Comparison of ENCODE assay signal across 8 mouse cellular contexts in genomic region chr11:103116008-103116818, GRCm38 (mm10). TPM values are rescaled to one million over a fixed set of nuclear protein-coding genes. Genes with fewer than 3 reads are reported as not detected.
A peak's percentile ranks its signal among the peaks of the same experiment; 100 is the strongest.
DNase-seq lines count a peak whose midpoint lies in the region; ATAC-seq and TF ChIP-seq lines count a peak whose summit lies in the region.

Hexim1 (plus strand) TSS chr11:103116231.

- peak within 1 kb of the TSS; percentile 94 for H3K27ac ChIP-seq in gastrocnemius, adult 2 months
- peak within 1 kb of the TSS; percentile 94 for H3K27ac ChIP-seq in hindbrain, postnatal 0 days

- WGBS in hindbrain, postnatal 0 days, result under 1% methylated on average over 52 of the region's 53 CpGs

- peak; percentile 100 for DNase-seq in ZHBTc4 (ENCODE audit: low read depth, low spot score)
- peak; percentile 100 for DNase-seq in gastrocnemius, adult 2 months
- DNase-seq in hindbrain, postnatal 0 days (ENCODE audit: low spot score), result peak; percentile 100
- peak; percentile 99 for DNase-seq in left cerebral cortex, adult 8-10 months (ENCODE audit: low spot score in 2 of 2)
- DNase-seq in right cerebral cortex, postnatal 10 days (ENCODE audit: low spot score in 2 of 2), result peak; percentile 100
- peak; percentile 98 for DNase-seq in urinary bladder, postnatal 25 days (ENCODE audit: low spot score)

- H3K9me3 ChIP-seq in hindbrain, postnatal 0 days (ENCODE audit: low read length), result no peaks in the 10 kb centered on the region
- H3K9me3 ChIP-seq in megakaryocyte, embryonic 14.5 days, result no peaks in the 10 kb centered on the region

- peaks cover 10% of the 10 kb centered on the region for H3K4me1 ChIP-seq in hindbrain, postnatal 0 days (ENCODE audit: insufficient read depth, low read length)
- peaks cover 27% of the 10 kb centered on the region for H3K4me1 ChIP-seq in megakaryocyte, embryonic 14.5 days

- H3K9ac ChIP-seq in hindbrain, postnatal 0 days (replicated peaks; ENCODE audit: low read length), result peak within 1 kb of the TSS; percentile 75

- H3K4me3 ChIP-seq in gastrocnemius, adult 2 months, result peak within 1 kb of the TSS; percentile 86
- peak within 1 kb of the TSS; percentile 49 for H3K4me3 ChIP-seq in hindbrain, postnatal 0 days (ENCODE audit: low read length)
- H3K4me3 ChIP-seq in megakaryocyte, embryonic 14.5 days (replicated peaks), result peak within 1 kb of the TSS; percentile 98

- H3K4me2 ChIP-seq in hindbrain, postnatal 0 days (ENCODE audit: low read depth, low read length), result peak within 1 kb of the TSS; percentile 91

- intact Hi-C loops in gastrocnemius, adult 2 months (cut with DNase I), result loop anchor here (1.0 kb wide), 1 partner anchor 16 kb away; the partner anchor contains the start of gene Hexim2

- H3K36me3 ChIP-seq in hindbrain, postnatal 0 days (ENCODE audit: insufficient read depth, low read length), result no peaks in the 10 kb centered on the region
- H3K36me3 ChIP-seq in megakaryocyte, embryonic 14.5 days (replicated peaks; ENCODE audit: low read length), result peaks cover 39% of the 10 kb centered on the region

- TF ChIP-seq CTCF in gastrocnemius, adult 2 months (IDR thresholded peaks at IDR 0.05), result no peak
- 0 out of 2 replicates have a peak, but pooled peaks have one; percentile 6 for TF ChIP-seq CTCF in hindbrain, postnatal 0 days (IDR thresholded peaks at IDR 0.05; ENCODE audit: low read depth)

- ATAC-seq in common myeloid progenitor, adult 5-6 weeks (replicated peaks; ENCODE audit: low read depth, poor library complexity, severe bottlenecking), result peak; percentile 83
- ATAC-seq in hindbrain, postnatal 0 days, result peak; percentile 97

- 0 out of 2 replicates have a peak, but pooled peaks cover 7% of the 10 kb centered on the region for H3K27me3 ChIP-seq in hindbrain, postnatal 0 days (ENCODE audit: insufficient read depth, low read length)
- H3K27me3 ChIP-seq in megakaryocyte, embryonic 14.5 days (replicated peaks), result no peaks in the 10 kb centered on the region

RNA-seq across cellular contexts. Expression of gene Hexim1, which starts in this region (rescaled TPM):
- 26.6 and 28.0 TPM in 2 replicates for total RNA-seq in common myeloid progenitor, adult 5-6 weeks (2017)
- total RNA-seq in gastrocnemius, adult 2 months (2021), result 10 to 100 TPM; 18.6 to 21.8 TPM
- 15.1 and 15.8 TPM in 2 replicates for total RNA-seq in hindbrain, postnatal 0 days (2014; rRNA removed)
- 4.4 and 5.1 TPM in 2 replicates for polyA plus RNA-seq in hindbrain, postnatal 0 days (2015; fragmentation: Nextera tagmentation; extraction: Ambion mirVana)
- 10 to 100 TPM; 34.4 to 38.5 (median 35.6) TPM for total RNA-seq in left cerebral cortex, adult 8-10 months (2022)
- 24.4 and 98.1 TPM in 2 replicates for polyA plus RNA-seq in megakaryocyte, embryonic 14.5 days (2012; ENCODE audit: insufficient read depth, low replicate concordance)

Comparison
In these comparisons a context has a peak if more than half of its experiments do, and no peak if none do; other contexts are left out.
1. Peak in every context shown above with its lines: DNase-seq, ATAC-seq, H3K4me3 ChIP-seq and H3K27ac ChIP-seq.